12 mouse cellular contexts compared by ENCODE assay signal in genomic region chr2:142362888-142363287, GRCm38 (mm10).
DNase-seq lines count a peak whose midpoint lies in the region; ATAC-seq lines count a peak whose summit lies in the region.
"Had no signal": no experiment of that assay in that cellular context is flagged by ENCODE, and none has a peak within 500 bp of the region (broad histone marks: within the 10 kb centered on the region; RNA-seq: fewer than 3 reads in every experiment).

No protein-coding gene starts in this region.

- peaks cover 14% of the 10 kb centered on the region for H3K4me1 ChIP-seq in forebrain, embryonic 13.5 days
- H3K4me1 ChIP-seq in limb, embryonic 10.5 days = peaks cover 4% of the 10 kb centered on the region

- ATAC-seq in forebrain, embryonic 13.5 days = peak; percentile 95

- peaks cover 2% of the 10 kb centered on the region; the same call in 1 of the 2 replicates for H3K27me3 ChIP-seq in forebrain, embryonic 13.5 days
- no peaks in the 10 kb centered on the region for H3K27me3 ChIP-seq in limb, embryonic 10.5 days (ENCODE audit: low read depth, poor library complexity, severe bottlenecking)

- H3K4me3 ChIP-seq in forebrain, embryonic 13.5 days = no peak overlapping the region
- H3K4me3 ChIP-seq in limb, embryonic 10.5 days = no peak overlapping the region

- no peak overlapping the region for H3K9ac ChIP-seq in forebrain, embryonic 13.5 days

- DNase-seq in right cerebral cortex, postnatal 10 days (ENCODE audit: low spot score in 2 of 2) = peak; percentile 57 to 70
- no peak for DNase-seq in right cerebral cortex, postnatal 36 days (ENCODE audit: low spot score in 2 of 2)
- peak; percentile 41 for DNase-seq in limb, embryonic 10.5 days (ENCODE audit: low spot score)
- peak; percentile 84 for DNase-seq in retina, postnatal 1 day
- DNase-seq in thymus, postnatal 25 days = no peak
- DNase-seq in kidney, postnatal 10 days = no peak
- DNase-seq in thymus, postnatal 4 days = no peak
- DNase-seq: adrenal gland, postnatal 14 days; gastrocnemius, postnatal 14 days; heart, postnatal 4 days; lung, postnatal 4 days had no signal

- peak overlapping the region; percentile 27; the same call in 1 of the 2 replicates for H3K27ac ChIP-seq in forebrain, embryonic 13.5 days
- H3K27ac ChIP-seq in limb, embryonic 10.5 days = no peak overlapping the region

- WGBS in forebrain, embryonic 13.5 days = under 1% methylated on average over 5 of the region's 5 CpGs
- 15% methylated on average over 5 of the region's 5 CpGs for WGBS in limb, embryonic 10.5 days

- H3K9me3 ChIP-seq in forebrain, embryonic 13.5 days (replicated peaks) = no peaks in the 10 kb centered on the region
- no peaks in the 10 kb centered on the region for H3K9me3 ChIP-seq in limb, embryonic 10.5 days (replicated peaks)

- H3K36me3 ChIP-seq in forebrain, embryonic 13.5 days (ENCODE audit: poor library complexity, severe bottlenecking) = no peaks in the 10 kb centered on the region
- no peaks in the 10 kb centered on the region for H3K36me3 ChIP-seq in limb, embryonic 10.5 days

- H3K4me2 ChIP-seq in forebrain, embryonic 13.5 days = peak overlapping the region; percentile 9; the same call in 1 of the 2 replicates

Comparison
In these comparisons a context has a peak if more than half of its experiments do, and no peak if none do; other contexts are left out.
1. DNase-seq: peak in right cerebral cortex, postnatal 10 days (2 of 2), limb, embryonic 10.5 days (single experiment) and retina, postnatal 1 day (single experiment); none in right cerebral cortex, postnatal 36 days (0 of 2), thymus, postnatal 25 days (single experiment), kidney, postnatal 10 days (single experiment) and thymus, postnatal 4 days (single experiment).